Mouse (Mus musculus) kidney, postnatal 4 days (tissue): ENCODE results near the gene Olfr1122.
"Not testable (repeated sequence)": the region's sequence is repeated elsewhere in the genome, so short reads cannot be mapped to it uniquely, and the experiment has no call there.

ENCODE experiments used
- DNase-seq, 2 experiments: peaks; one replicate each; pipeline ENCODE4 v3.0.0; 2021; ENCODE audit warnings: mixed read lengths in 2 of 2

Gene Olfr1122

DNA sequence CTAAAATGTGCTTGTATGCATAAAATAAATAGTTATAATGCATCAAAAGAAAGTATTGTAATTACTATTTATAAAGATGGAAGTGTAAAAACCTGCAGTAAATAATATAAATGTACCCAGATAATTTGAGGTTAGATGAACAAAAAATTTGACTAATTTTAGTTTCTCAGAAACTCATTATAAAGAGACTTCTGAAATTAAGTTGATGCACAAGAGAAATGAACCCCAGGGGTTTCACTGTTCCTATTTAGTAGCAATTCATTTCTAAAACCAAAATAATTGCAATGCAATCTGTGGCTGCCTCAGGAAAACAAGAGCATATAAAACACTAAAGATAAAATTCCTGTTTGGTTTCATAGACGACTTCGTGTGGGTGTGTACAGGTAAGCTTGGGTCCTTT, at the start of gene Olfr1122:
TSS of gene Olfr1122 (plus strand) at position 301 of the 400 bp plus-strand sequence.
- no peak for DNase-seq

DNA sequence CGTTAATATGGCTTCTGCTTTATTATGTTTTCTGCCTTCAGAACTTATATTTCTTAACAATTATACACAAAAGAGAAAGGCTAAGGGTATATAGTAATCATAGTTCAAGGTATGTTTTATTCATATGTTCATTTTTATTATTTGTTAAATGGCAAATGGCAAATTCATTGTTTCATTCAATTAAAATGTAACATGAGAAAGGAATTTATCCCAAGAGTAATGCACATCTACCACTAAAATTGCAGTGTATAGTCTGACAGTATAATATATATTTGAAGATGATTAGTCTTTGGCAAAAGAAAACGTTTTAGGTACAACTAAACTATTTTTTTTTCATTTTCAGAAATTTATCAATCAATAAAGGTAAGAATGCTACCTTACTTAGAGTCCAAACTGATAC, 31.1 kb upstream of the Olfr1122 start, which contains the start of gene Olfr1120:
TSS of gene Olfr1120 (plus strand) at position 301 of the 400 bp plus-strand sequence.
- no peak for DNase-seq

DNA sequence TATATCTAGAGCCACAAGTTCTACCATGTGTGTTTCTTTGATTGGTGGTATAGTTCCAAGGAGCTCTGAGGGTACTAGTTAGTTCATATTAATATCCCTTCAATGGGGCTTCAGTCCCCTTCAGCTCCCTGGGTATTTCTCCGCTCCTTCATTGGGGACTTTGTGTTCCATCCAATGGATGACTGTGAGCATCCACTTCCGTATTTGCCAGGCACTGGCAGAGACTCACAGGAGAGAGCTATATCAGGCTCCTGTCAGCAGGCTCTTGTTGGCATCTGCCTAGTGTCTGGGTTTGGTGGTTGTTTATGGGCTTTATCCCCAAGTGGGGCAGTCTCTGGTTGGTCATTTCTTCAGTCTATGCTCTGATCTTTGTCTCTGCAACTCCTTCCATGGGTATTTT, 25.5 kb upstream of the Olfr1122 start:
- DNase-seq: not testable (repeated sequence)

DNA sequence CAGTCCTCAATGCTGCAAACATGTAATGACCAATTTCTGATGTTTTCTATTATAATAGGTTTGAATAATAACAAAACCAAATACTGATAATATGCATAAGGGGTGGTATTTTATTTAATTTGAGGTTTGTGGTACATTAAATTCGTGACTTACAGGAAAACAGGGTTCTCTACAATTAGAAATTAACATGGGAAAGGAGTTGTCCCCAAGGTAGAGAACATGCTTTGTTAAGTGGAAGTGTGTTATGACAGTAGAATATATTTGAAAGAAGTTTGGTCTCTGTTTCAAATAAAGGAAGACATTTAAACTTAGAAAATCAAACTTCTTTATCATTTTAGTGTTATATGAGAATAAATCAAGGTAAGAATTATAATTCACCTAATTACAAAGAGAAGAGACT, 16.1 kb upstream of the Olfr1122 start, which contains the start of gene Olfr1121:
TSS of gene Olfr1121 (plus strand) at position 301 of the 400 bp plus-strand sequence.
- DNase-seq: no peak

DNA sequence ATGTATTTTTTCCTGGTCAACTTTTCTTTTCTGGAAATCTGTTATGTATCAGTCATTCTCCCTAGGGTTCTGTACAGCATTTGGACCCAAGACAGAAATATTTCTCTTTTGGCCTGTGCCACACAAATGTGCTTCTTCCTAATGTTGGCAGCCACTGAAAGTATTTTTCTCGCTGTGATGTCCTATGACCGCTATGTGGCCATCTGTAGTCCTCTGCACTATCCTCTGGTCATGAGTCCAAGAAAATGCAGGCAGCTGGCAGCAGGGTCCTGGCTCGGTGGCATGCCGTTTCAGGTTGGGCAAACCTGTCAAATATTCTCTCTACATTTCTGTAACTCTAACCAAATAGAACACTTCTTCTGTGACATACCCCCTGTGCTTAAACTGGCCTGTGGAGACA, 13.9 kb upstream of the Olfr1122 start:
- no peak for DNase-seq

DNA sequence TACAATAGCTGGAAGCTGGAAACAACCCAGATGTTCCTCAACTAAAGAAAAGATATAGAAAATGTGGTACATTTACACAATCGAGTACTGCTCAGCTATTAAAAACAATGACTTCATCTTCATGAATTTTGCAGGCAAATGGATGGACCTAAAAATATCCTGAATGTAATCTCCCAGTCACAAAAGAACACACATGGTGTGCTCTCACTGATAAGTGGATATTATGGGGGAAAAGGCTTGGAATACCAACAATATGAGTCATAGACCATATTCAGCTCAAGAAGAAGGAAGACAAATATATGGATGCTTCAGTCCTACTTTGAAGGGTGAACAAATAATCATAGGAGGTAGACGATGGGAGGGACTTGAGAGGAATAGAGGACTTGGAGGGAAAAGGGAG, 1.7 kb upstream of the Olfr1122 start:
- no peak for DNase-seq

DNA sequence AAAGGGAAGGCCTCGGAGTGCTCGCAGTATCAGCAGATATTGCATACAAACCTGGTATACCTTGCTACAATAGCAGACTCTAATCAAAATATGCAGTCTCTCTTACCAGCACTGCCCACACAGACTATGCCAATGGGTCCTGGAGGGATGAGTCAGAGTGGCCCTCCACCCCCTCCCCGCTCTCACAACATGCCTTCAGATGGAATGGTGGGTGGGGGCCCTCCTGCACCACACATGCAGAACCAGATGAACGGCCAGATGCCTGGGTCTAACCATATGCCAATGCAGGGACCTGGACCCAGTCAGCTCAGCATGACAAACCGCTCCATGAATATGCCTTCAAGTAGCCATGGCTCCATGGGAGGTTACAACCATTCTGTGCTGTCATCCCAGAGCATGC, 8.0 kb downstream of the Olfr1122 start:
- not testable (repeated sequence) for DNase-seq

DNA sequence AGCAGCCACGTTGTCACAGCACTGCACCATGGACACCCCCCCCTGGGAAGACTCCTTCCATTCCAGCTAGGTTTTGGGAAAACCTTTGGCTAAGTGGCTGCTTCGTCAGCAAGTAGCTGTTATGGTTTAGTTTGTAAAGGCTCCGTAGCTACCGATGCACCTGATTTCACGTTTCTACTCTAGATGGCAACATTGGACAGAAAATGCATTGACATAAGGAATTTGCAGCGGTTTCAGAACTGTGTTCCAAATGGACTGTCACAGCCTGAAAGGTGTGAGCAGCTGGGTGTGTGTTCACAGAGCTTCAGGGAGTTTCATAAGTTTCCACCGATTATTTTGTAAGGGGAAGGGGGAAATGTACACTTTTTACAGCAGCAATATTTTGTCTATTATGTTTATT, 9.0 kb downstream of the Olfr1122 start:
- DNase-seq: not testable (repeated sequence)

DNA sequence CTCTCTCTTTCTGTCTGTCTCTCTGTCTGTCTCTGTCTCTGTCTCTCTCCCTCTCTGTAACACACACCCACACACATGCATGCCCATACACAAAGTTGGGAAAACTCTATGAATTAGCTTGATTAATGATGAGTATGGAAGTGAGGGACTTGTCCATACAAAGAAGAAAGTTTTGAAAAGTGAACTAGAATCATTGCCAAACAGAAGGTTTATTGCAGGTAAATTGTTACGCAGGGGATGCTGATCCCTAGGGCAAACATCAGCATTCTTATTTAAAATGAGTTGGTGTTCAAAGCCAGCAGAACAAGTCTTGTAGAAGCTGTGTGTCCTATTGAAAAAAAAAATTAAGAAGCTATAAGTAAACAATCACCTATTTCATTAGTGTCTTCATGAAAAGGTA, 30.7 kb downstream of the Olfr1122 start, which contains the start of gene Olfr1123:
TSS of gene Olfr1123 (plus strand) at position 301 of the 400 bp plus-strand sequence.
- no peak for DNase-seq

DNA sequence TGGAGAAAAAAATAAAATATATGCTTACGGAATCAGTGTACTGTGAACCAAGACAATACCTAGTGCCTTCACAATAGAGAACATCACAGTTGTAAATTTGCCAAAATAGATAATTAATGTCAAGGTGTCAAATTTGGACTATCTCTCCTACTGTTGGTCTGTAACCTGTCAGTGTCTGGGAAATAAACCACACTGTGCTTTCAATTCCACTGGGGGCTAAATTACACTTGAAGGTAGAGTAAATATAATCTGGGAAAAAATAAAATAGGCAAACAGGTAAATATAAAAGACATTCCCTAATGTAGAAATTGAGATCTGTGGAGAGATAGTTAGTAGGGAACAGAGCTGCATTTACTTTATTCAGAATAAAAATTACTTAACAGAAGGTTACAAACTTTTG, 44.3 kb downstream of the Olfr1122 start, which contains the start of gene Olfr1124:
TSS of gene Olfr1124 (plus strand) at position 301 of the 400 bp plus-strand sequence.
- DNase-seq: no peak

DNA sequence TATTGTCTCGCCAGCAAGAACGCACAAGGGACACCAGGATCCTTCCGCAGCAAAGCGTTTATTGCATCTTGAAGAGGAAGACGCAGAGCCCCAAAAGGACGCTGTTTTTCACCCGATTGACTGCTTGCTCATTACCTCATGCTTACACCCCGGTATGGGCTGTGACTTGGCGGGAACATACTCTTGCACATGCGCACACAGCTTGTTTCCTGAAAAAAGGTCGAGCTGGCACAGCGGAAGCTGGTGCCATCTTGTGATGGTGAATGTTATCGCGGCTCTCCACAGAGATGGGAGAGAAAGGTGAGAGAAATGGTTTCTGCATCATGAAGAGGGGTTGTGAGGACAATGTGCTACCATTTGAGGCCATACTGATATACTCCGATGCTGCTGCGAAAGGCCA, 52.1 kb downstream of the Olfr1122 start:
- DNase-seq: no peak
